Mouse (Mus musculus): Measurements from ENCODE around the gene Timm50. TPM values are rescaled to one million over a fixed set of nuclear protein-coding genes. Genes with fewer than 3 reads are reported as not detected.

Gene Timm50
- polyA plus RNA-seq, 1 experiment from 2014 or later: 144 TPM

DNA sequence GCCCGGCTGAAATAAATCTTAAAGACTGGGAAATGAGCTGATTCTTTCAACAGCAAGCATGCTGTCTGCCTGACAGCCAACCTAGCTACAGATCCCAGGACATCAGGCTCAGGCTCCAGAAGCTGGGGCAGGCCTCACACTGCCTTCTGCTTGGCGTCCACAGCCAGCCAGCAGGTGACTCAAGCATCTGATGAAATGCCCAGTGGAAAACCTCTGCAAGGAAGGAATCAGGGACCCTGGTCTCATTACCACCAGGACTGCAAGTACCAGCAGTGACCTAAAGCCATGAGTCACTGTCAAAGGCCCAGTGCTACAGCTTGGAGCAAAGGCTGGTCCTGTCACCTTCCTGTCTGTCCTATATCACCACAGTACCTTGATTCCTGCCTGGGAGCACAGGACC lies 23.6 kb upstream of the Timm50 start:
- no peaks in the 10 kb centered on the region for H3K9me3 ChIP-seq (ENCODE audit: control insufficient read depth, low read length)
- H3K4me2 ChIP-seq (ENCODE audit: low read length): no peak overlapping the region
- H3K4me3 ChIP-seq (replicated peaks; ENCODE audit: low read length): no peak overlapping the region
- peaks cover 14% of the 10 kb centered on the region for H3K4me1 ChIP-seq (replicated peaks; ENCODE audit: control insufficient read depth, insufficient read depth, low read length)
- H3K9ac ChIP-seq (replicated peaks; ENCODE audit: low read depth, low read length): no peak overlapping the region
- WGBS: 90% methylated on average over 2 of the region's 2 CpGs
- H3K36me3 ChIP-seq (ENCODE audit: control insufficient read depth, insufficient read depth): peaks cover 6% of the 10 kb centered on the region
- H3K27me3 ChIP-seq (replicated peaks; ENCODE audit: control insufficient read depth, insufficient read depth, low read length): no peaks in the 10 kb centered on the region
- H3K27ac ChIP-seq (ENCODE audit: low read length): no peak overlapping the region
- no peak for ATAC-seq

DNA sequence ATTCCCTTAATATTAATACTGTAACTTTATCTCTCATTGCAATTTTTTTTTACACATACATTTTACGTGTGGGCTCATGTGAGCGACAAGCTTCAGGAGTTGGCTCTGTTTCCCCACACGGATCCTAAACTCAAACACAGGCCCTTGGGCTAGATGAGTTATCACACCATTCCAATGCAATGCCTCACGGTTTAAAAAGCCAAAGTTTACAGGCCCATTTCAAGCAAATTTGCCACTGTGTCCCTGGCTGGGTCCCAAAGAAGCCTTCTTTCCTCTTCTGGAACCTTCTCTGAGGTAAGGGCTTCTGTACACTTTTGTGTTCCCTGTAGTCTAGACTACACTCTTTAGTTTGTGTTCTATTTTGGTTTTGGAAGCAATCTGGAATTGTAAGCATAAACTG lies 22.7 kb upstream of the Timm50 start:
- peaks cover 14% of the 10 kb centered on the region for H3K4me1 ChIP-seq (replicated peaks; ENCODE audit: control insufficient read depth, insufficient read depth, low read length)

DNA sequence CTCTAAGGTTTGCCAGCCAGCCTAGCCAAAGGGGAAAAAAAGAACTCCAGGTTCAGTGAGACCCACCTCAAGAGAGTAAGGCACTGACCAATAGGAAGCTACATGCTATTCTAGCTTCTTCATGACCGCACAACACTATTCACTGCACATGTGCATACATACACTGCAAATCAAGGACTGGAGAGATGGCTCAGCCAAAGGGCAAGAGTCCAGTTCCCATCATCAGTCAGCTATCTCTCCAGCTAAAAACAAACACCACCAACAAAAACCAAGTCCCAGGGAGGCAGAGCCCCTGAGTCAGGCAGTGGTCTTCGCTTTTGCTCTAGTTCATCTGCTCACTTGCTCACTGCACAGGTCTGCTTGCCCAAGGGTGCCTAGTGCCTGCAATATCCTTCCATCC lies 16.4 kb upstream of the Timm50 start:
- Histone ChIP-seq H3K9me3 (ENCODE audit: control insufficient read depth, low read length) (no peaks in the 10 kb centered on the region), H3K4me3 (replicated peaks; ENCODE audit: low read length) (no peak overlapping the region), H3K4me2 (ENCODE audit: low read length) (no peak overlapping the region), H3K9ac (replicated peaks; ENCODE audit: low read depth, low read length) (no peak overlapping the region), H3K27me3 (replicated peaks; ENCODE audit: control insufficient read depth, insufficient read depth, low read length) (no peaks in the 10 kb centered on the region), H3K36me3 (ENCODE audit: control insufficient read depth, insufficient read depth) (peaks cover 46% of the 10 kb centered on the region), H3K4me1 (replicated peaks; ENCODE audit: control insufficient read depth, insufficient read depth, low read length) (no peaks in the 10 kb centered on the region), H3K27ac (ENCODE audit: low read length) (no peak overlapping the region)
- ATAC-seq: no peak
- 96% methylated on average over 2 of the region's 2 CpGs for WGBS

More for the DNA sequence above, 22.7 kb upstream of the Timm50 start:
- Histone ChIP-seq H3K27me3 (replicated peaks; ENCODE audit: control insufficient read depth, insufficient read depth, low read length) (no peaks in the 10 kb centered on the region), H3K36me3 (ENCODE audit: control insufficient read depth, insufficient read depth) (peaks cover 9% of the 10 kb centered on the region), H3K9ac (replicated peaks; ENCODE audit: low read depth, low read length) (no peak overlapping the region), H3K27ac (ENCODE audit: low read length) (no peak overlapping the region), H3K9me3 (ENCODE audit: control insufficient read depth, low read length) (no peaks in the 10 kb centered on the region), H3K4me3 (replicated peaks; ENCODE audit: low read length) (no peak overlapping the region), H3K4me2 (ENCODE audit: low read length) (no peak overlapping the region)
- ATAC-seq: no peak
- 92% methylated on average over 4 of the region's 4 CpGs for WGBS

DNA sequence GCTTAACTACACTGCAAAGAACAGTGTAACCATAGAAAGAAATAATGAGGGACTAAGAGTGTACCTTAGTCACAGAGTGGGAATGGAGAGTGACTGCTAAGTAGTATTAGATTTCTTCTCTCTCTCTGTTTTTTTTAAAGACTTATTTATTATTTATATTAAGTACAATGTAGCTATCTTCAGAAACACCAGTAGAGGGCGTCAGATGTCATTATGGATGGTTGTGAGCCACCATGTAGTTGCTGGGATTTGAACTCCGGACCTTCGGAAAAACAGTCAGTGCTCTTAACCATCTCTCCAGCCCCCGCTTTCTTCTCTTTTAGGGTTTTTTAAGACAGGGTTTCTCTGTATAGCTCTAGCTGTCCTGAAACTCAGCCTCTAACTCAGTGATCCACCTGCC lies 14.6 kb upstream of the Timm50 start:
- no peaks in the 10 kb centered on the region for H3K9me3 ChIP-seq (ENCODE audit: control insufficient read depth, low read length)
- H3K27ac ChIP-seq (ENCODE audit: low read length): no peak overlapping the region
- peaks cover 63% of the 10 kb centered on the region for H3K36me3 ChIP-seq (ENCODE audit: control insufficient read depth, insufficient read depth)
- H3K9ac ChIP-seq (replicated peaks; ENCODE audit: low read depth, low read length): no peak overlapping the region
- no peaks in the 10 kb centered on the region for H3K4me1 ChIP-seq (replicated peaks; ENCODE audit: control insufficient read depth, insufficient read depth, low read length)
- H3K4me2 ChIP-seq (ENCODE audit: low read length): no peak overlapping the region
- ATAC-seq: no peak
- no peaks in the 10 kb centered on the region for H3K27me3 ChIP-seq (replicated peaks; ENCODE audit: control insufficient read depth, insufficient read depth, low read length)
- 84% methylated on average over 4 of the region's 4 CpGs for WGBS
- no peak overlapping the region for H3K4me3 ChIP-seq (replicated peaks; ENCODE audit: low read length)

DNA sequence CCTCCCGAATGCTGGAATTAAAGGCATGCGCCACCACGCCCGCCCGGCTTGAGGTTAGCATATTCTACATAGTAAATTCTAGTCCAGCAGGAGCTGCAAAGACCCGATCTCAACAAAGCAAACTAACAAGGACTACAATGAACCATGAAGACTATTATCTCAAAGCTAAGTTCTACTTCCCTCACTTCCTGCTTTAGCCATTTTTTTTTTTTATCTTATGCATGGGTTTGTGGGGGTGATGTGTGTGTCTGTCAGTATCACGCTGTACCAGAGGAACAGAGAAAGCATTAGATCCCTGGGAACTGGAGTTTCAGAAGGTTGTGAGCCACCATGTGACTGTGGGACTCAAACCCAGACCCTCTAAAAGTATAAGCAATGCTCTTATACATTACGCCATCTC lies 13.4 kb upstream of the Timm50 start:
- H3K27me3 ChIP-seq (replicated peaks; ENCODE audit: control insufficient read depth, insufficient read depth, low read length): no peaks in the 10 kb centered on the region
- no peak overlapping the region for H3K4me3 ChIP-seq (replicated peaks; ENCODE audit: low read length)
- H3K36me3 ChIP-seq (ENCODE audit: control insufficient read depth, insufficient read depth): peaks cover 58% of the 10 kb centered on the region
- no peaks in the 10 kb centered on the region for H3K4me1 ChIP-seq (replicated peaks; ENCODE audit: control insufficient read depth, insufficient read depth, low read length)
- H3K9ac ChIP-seq (replicated peaks; ENCODE audit: low read depth, low read length): no peak overlapping the region
- no peaks in the 10 kb centered on the region for H3K9me3 ChIP-seq (ENCODE audit: control insufficient read depth, low read length)
- H3K27ac ChIP-seq (ENCODE audit: low read length): no peak overlapping the region
- no peak for ATAC-seq
- WGBS: 96% methylated on average over 8 of the region's 8 CpGs
- H3K4me2 ChIP-seq (ENCODE audit: low read length): no peak overlapping the region

DNA sequence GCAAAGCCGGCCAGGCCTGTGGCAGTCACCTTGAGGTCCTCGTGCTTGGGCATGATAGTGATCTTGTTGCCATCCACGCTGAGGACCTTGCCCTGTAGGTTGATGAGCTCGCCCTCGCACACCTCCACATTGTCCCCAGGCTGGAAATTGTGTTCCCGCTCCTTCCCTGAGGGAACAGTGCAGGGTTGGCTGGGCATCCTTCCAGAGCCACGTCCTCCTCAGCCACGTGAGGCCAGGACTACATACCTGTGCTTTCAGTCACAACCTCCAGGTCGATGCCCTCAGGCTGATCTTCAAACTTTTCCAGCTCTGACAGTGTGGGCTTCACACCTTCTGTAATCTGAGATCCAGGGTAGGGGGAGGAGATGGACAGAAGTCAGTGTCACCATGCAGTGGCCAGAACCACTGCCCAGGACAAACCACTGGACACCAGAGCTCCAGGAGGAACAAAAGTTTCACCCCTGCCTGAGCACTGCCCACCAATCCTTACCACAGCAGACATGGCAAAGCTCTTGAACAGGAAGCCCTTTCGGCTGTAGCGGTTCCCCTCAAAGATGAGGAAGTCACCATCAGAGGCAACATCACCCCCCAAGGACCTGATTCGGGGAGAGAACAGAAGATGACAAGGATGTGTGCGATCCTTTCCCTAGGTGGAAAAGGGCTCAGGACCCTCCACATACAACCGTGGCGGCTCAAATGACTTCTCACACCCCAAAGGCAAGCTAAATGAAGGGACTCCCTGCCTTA lies 10.3 kb upstream of the Timm50 start:
- H3K4me3 ChIP-seq (replicated peaks; ENCODE audit: low read length): no peak overlapping the region
- 96% methylated on average over 15 of the region's 15 CpGs for WGBS
- H3K9ac ChIP-seq (replicated peaks; ENCODE audit: low read depth, low read length): no peak overlapping the region
- no peaks in the 10 kb centered on the region for H3K4me1 ChIP-seq (replicated peaks; ENCODE audit: control insufficient read depth, insufficient read depth, low read length)
- H3K27me3 ChIP-seq (replicated peaks; ENCODE audit: control insufficient read depth, insufficient read depth, low read length): no peaks in the 10 kb centered on the region
- no peak overlapping the region for H3K27ac ChIP-seq (ENCODE audit: low read length)
- no peak for ATAC-seq
- H3K36me3 ChIP-seq (ENCODE audit: control insufficient read depth, insufficient read depth): peaks cover 63% of the 10 kb centered on the region
- no peaks in the 10 kb centered on the region for H3K9me3 ChIP-seq (ENCODE audit: control insufficient read depth, low read length)
- H3K4me2 ChIP-seq (ENCODE audit: low read length): no peak overlapping the region

DNA sequence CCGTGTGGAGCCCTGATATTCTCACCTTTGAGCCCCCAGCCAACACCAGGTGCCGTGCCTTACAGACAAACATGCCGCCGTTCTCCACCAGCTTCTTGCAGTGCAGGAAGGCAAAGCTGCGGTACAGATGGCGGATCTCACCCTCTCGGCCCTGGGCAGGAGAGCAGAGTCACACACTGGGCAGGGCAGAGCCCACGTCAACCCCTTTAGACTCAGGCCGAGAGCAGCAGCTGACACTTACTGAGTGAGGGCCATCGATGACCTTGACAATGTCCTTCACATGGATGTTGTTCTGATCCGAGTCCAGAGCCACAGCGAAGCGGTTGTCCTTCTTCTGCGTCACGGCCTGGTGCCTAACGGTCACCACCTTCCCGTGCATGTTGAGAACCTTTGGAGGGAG lies 6.8 kb upstream of the Timm50 start:
- ATAC-seq: no peak
- Histone ChIP-seq H3K9me3 (ENCODE audit: control insufficient read depth, low read length) (no peaks in the 10 kb centered on the region), H3K27ac (ENCODE audit: low read length) (no peak overlapping the region), H3K4me1 (replicated peaks; ENCODE audit: control insufficient read depth, insufficient read depth, low read length) (no peaks in the 10 kb centered on the region), H3K9ac (replicated peaks; ENCODE audit: low read depth, low read length) (no peak overlapping the region), H3K36me3 (ENCODE audit: control insufficient read depth, insufficient read depth) (peaks cover 69% of the 10 kb centered on the region), H3K4me2 (ENCODE audit: low read length) (no peak overlapping the region), H3K27me3 (replicated peaks; ENCODE audit: control insufficient read depth, insufficient read depth, low read length) (no peaks in the 10 kb centered on the region), H3K4me3 (replicated peaks; ENCODE audit: low read length) (no peak overlapping the region)
- WGBS: 95% methylated on average over 17 of the region's 17 CpGs

DNA sequence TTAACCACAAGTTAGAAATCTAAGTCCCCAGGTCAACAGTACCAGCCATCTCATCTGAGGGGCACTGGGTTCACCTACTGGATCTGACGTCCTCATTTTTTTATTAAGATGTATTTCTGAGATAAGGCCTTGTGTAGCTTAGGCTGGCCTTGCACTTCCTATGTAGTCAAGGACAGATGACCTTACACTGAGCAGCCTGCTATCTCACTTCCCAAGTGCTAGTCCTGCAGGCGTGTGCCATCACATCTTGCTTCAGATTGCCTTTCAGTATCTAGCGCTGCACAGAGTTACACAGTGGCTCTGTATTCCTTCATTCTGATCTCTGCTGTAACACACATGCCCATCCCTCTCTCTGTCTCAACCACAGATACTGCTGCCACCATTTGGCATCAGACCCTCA lies 6.2 kb upstream of the Timm50 start:
- no peak overlapping the region for H3K9ac ChIP-seq (replicated peaks; ENCODE audit: low read depth, low read length)
- 90% methylated on average over 3 of the region's 3 CpGs for WGBS

DNA sequence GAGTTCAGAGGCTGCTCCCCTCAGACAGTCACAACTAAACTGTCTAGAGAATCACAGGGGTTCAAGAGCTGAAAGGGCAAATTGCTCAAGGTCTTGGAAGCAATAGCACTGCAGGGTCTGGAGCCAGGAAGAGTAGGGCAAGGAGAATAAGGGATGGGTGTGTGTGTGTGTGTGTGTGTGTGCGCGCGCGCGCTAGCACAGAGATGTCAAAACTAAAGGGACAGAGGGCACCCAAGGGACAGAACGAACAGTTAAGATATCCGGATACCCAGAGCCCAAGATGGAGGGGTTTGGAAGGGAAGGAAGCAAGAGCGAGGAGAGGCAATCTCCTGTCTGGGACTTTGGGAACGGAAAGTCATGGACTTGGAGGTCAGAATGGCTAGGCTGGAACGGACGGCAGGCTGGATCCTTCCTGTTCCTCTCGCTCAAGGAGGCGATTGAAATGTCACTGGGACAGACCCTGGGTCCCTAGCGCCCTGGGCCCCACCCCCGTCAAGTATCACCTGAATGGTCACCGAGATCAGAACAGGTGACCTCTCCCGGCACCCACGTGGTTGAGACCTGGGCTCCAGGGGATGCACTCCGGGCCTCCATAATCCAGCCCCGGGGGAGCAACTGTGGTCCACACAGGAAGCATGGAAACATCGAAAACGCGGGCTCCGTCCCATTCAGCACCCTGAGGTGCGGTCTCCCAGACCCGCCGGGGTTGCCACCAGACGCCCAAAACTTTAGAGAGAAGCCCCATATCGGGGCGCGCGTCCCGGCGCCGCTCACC lies 534 bp downstream of the Timm50 start:
- H3K4me1 ChIP-seq (replicated peaks; ENCODE audit: control insufficient read depth, insufficient read depth, low read length): peaks cover 13% of the 10 kb centered on the region
- no peaks in the 10 kb centered on the region for H3K9me3 ChIP-seq (ENCODE audit: control insufficient read depth, low read length)
- H3K36me3 ChIP-seq (ENCODE audit: control insufficient read depth, insufficient read depth): peaks cover 37% of the 10 kb centered on the region
- H3K27ac ChIP-seq (ENCODE audit: low read length): peak overlapping the region; percentile 78
- no peaks in the 10 kb centered on the region for H3K27me3 ChIP-seq (replicated peaks; ENCODE audit: control insufficient read depth, insufficient read depth, low read length)
- ATAC-seq: peak; percentile 61
- H3K4me2 ChIP-seq (ENCODE audit: low read length): peak overlapping the region; percentile 77
- 5% methylated on average over 35 of the region's 35 CpGs for WGBS
- peak overlapping the region; percentile 98 for H3K4me3 ChIP-seq (replicated peaks; ENCODE audit: low read length)
- peak overlapping the region; percentile 91 for H3K9ac ChIP-seq (replicated peaks; ENCODE audit: low read depth, low read length)

More for the DNA sequence above, 6.2 kb upstream of the Timm50 start:
- Histone ChIP-seq H3K4me3 (replicated peaks; ENCODE audit: low read length) (no peak overlapping the region), H3K4me1 (replicated peaks; ENCODE audit: control insufficient read depth, insufficient read depth, low read length) (no peaks in the 10 kb centered on the region), H3K27me3 (replicated peaks; ENCODE audit: control insufficient read depth, insufficient read depth, low read length) (no peaks in the 10 kb centered on the region), H3K36me3 (ENCODE audit: control insufficient read depth, insufficient read depth) (peaks cover 62% of the 10 kb centered on the region), H3K9me3 (ENCODE audit: control insufficient read depth, low read length) (no peaks in the 10 kb centered on the region), H3K4me2 (ENCODE audit: low read length) (no peak overlapping the region), H3K27ac (ENCODE audit: low read length) (no peak overlapping the region)
- no peak for ATAC-seq
